Mouse (Mus musculus) forebrain, embryonic 16.5 days (tissue): ENCODE data around the gene Obscn. TPM values are rescaled to one million over a fixed set of nuclear protein-coding genes. Genes with fewer than 3 reads are reported as not detected.

Experiments
- ATAC-seq: fragments of 200-750 bp; cut with Nextera tagmentation; 2 replicates; pipeline ENCODE4 v1.8.0; 2017; ENCODE audit warnings: mild to moderate bottlenecking, moderate library complexity
- H3K27ac ChIP-seq: fragments of 300-500 bp; sonication (generic); 2 replicates; pipeline ENCODE4 v1.5.1; 2014; ENCODE audit warnings: low read length, control low read depth
- H3K27me3 ChIP-seq: fragments of 300-500 bp; sonication (generic); replicated peaks from 2 replicates; pipeline ENCODE4 v1.6.1; 2014; ENCODE audit warnings: low read length; ENCODE audit not compliant: control insufficient read depth, insufficient read depth
- H3K36me3 ChIP-seq: fragments of 300-500 bp; sonication (generic); 2 replicates; pipeline ENCODE4 v1.6.1; 2014; ENCODE audit not compliant: control insufficient read depth, insufficient read depth
- H3K4me1 ChIP-seq: fragments of 300-500 bp; sonication (generic); replicated peaks from 2 replicates; pipeline ENCODE4 v1.6.1; 2014; ENCODE audit warnings: low read length; ENCODE audit not compliant: control insufficient read depth, insufficient read depth
- H3K4me2 ChIP-seq: fragments of 300-500 bp; sonication (generic); 2 replicates; pipeline ENCODE4 v1.6.1; 2014; ENCODE audit warnings: mild to moderate bottlenecking, low read length, control low read depth
- H3K4me3 ChIP-seq: fragments of 300-500 bp; sonication (generic); replicated peaks from 2 replicates; pipeline ENCODE4 v1.5.1; 2014; ENCODE audit warnings: mild to moderate bottlenecking, low read length, control low read depth
- H3K9ac ChIP-seq: fragments of 300-500 bp; sonication (generic); replicated peaks from 2 replicates; pipeline ENCODE4 v1.6.1; 2014; ENCODE audit warnings: low read depth, low read length, control low read depth
- H3K9me3 ChIP-seq: fragments of 300-500 bp; sonication (generic); 2 replicates; pipeline ENCODE4 v1.6.1; 2016; ENCODE audit warnings: low read length; ENCODE audit not compliant: control insufficient read depth
- WGBS: fragments of 180-500 bp; shearing (Covaris S2); extraction: QIAGEN DNeasy Blood & Tissue Kit; methylation state at CpG from one replicate; pipeline ENCODE4 v1.1.7; 2014; 5-methylcytosine and 5-hydroxymethylcytosine counted together
- polyA plus RNA-seq: library from polyadenylated mRNA; unstranded; fragments of >200 nt; fragmentation: Nextera tagmentation; extraction: Ambion mirVana; gene quantifications from 2 replicates; pipeline ENCODE4 v1.2.1, GENCODE M21; 2015

Obscn gene
- polyA plus RNA-seq, 1 experiment from 2014 or later = 0.25 TPM

GRCm38 (mm10) chr11:58984657-58985056 is 151.5 kb downstream of the Obscn start:
- no peak overlapping the region for H3K4me2 ChIP-seq
- ATAC-seq = no peak
- H3K4me1 ChIP-seq = peaks cover 15% of the 10 kb centered on the region
- no peak overlapping the region for H3K9ac ChIP-seq
- no peak overlapping the region for H3K27ac ChIP-seq
- H3K9me3 ChIP-seq = no peaks in the 10 kb centered on the region
- peaks cover 27% of the 10 kb centered on the region for H3K36me3 ChIP-seq
- WGBS = 94% methylated on average over 7 of the region's 7 CpGs
- H3K27me3 ChIP-seq = no peaks in the 10 kb centered on the region
- no peak overlapping the region for H3K4me3 ChIP-seq

- no peak for ATAC-seq
- Histone ChIP-seq H3K27ac (no peak overlapping the region), H3K9ac (no peak overlapping the region), H3K36me3 (peaks cover 24% of the 10 kb centered on the region), H3K27me3 (no peaks in the 10 kb centered on the region), H3K4me1 (peaks cover 23% of the 10 kb centered on the region), H3K9me3 (no peaks in the 10 kb centered on the region), H3K4me3 (no peak overlapping the region), H3K4me2 (no peak overlapping the region)
- 88% methylated on average over 6 of the region's 6 CpGs for WGBS
These were observed 152.4 kb downstream of the Obscn start for GRCm38 (mm10) chr11:58983691-58984341.

GRCm38 (mm10) chr11:58982471-58983097 is 153.6 kb downstream of the Obscn start:
- peaks cover 22% of the 10 kb centered on the region for H3K36me3 ChIP-seq
- peaks cover 27% of the 10 kb centered on the region for H3K4me1 ChIP-seq
- 93% methylated on average over 18 of the region's 18 CpGs for WGBS
- H3K4me3 ChIP-seq = no peak overlapping the region
- no peak overlapping the region for H3K4me2 ChIP-seq
- no peak overlapping the region for H3K9ac ChIP-seq
- no peaks in the 10 kb centered on the region for H3K27me3 ChIP-seq
- ATAC-seq = no peak
- no peaks in the 10 kb centered on the region for H3K9me3 ChIP-seq
- no peak overlapping the region for H3K27ac ChIP-seq

GRCm38 (mm10) chr11:58981541-58982447 is 154.4 kb downstream of the Obscn start:
- no peak overlapping the region for H3K4me3 ChIP-seq
- H3K4me1 ChIP-seq = peaks cover 31% of the 10 kb centered on the region
- no peak for ATAC-seq
- peaks cover 21% of the 10 kb centered on the region for H3K36me3 ChIP-seq
- no peaks in the 10 kb centered on the region for H3K9me3 ChIP-seq
- no peak overlapping the region for H3K9ac ChIP-seq
- 57% methylated on average over 14 of the region's 14 CpGs for WGBS
- H3K4me2 ChIP-seq = no peak overlapping the region
- no peaks in the 10 kb centered on the region for H3K27me3 ChIP-seq
- H3K27ac ChIP-seq = no peak overlapping the region

- 52% methylated on average over 5 of the region's 5 CpGs for WGBS
- Histone ChIP-seq H3K27ac (no peak overlapping the region), H3K9ac (no peak overlapping the region), H3K4me3 (no peak overlapping the region), H3K27me3 (no peaks in the 10 kb centered on the region), H3K4me2 (no peak overlapping the region), H3K36me3 (peaks cover 14% of the 10 kb centered on the region), H3K4me1 (peaks cover 37% of the 10 kb centered on the region), H3K9me3 (no peaks in the 10 kb centered on the region)
- no peak for ATAC-seq
These were observed 155.7 kb downstream of the Obscn start for GRCm38 (mm10) chr11:58980381-58980990.

GRCm38 (mm10) chr11:58979661-58980060 is 156.5 kb downstream of the Obscn start:
- Histone ChIP-seq H3K36me3 (peaks cover 10% of the 10 kb centered on the region), H3K4me1 (peaks cover 40% of the 10 kb centered on the region), H3K27me3 (no peaks in the 10 kb centered on the region), H3K4me2 (peak overlapping the region; percentile 94), H3K4me3 (peak overlapping the region; percentile 4; the same call in 1 of the 2 replicates), H3K9me3 (no peaks in the 10 kb centered on the region), H3K9ac (peak overlapping the region; percentile 3; the same call in 1 of the 2 replicates), H3K27ac (no peak overlapping the region)
- no peak for ATAC-seq
- WGBS = 79% methylated on average over 7 of the region's 7 CpGs

GRCm38 (mm10) chr11:58979183-58979582 is 157.0 kb downstream of the Obscn start:
- WGBS = 84% methylated on average over 3 of the region's 3 CpGs

GRCm38 (mm10) chr11:58978706-58979030 is 157.5 kb downstream of the Obscn start:
- WGBS = 2% methylated on average over 5 of the region's 5 CpGs
- H3K27me3 ChIP-seq = no peaks in the 10 kb centered on the region
- H3K4me2 ChIP-seq = peak overlapping the region; percentile 94
- no peak overlapping the region for H3K27ac ChIP-seq
- peak overlapping the region; percentile 91 for H3K9ac ChIP-seq
- ATAC-seq = no peak
- H3K36me3 ChIP-seq = peaks cover 9% of the 10 kb centered on the region
- peaks cover 42% of the 10 kb centered on the region for H3K4me1 ChIP-seq
- no peaks in the 10 kb centered on the region for H3K9me3 ChIP-seq
- H3K4me3 ChIP-seq = peak overlapping the region; percentile 88

More at GRCm38 (mm10) chr11:58979183-58979582, 157.0 kb downstream of the Obscn start:
- Histone ChIP-seq H3K4me3 (peak overlapping the region; percentile 88), H3K9me3 (no peaks in the 10 kb centered on the region), H3K4me2 (peak overlapping the region; percentile 94), H3K9ac (peak overlapping the region; percentile 3; the same call in 1 of the 2 replicates), H3K27ac (no peak overlapping the region), H3K4me1 (peaks cover 40% of the 10 kb centered on the region), H3K27me3 (no peaks in the 10 kb centered on the region), H3K36me3 (peaks cover 10% of the 10 kb centered on the region)
- ATAC-seq = no peak
